Mouse (Mus musculus): Measurements from ENCODE around the gene Prr14l. TPM values are rescaled to one million over a fixed set of nuclear protein-coding genes. Genes with fewer than 3 reads are reported as not detected.
A peak's percentile ranks its signal among the peaks of the same experiment; 100 is the strongest.
"Not testable (repeated sequence)": the region's sequence is repeated elsewhere in the genome, so short reads cannot be mapped to it uniquely, and the experiment has no call there.

Prr14l gene
- 10 to 100 TPM; 53.9 to 55.0 TPM for total RNA-seq (2021)

GRCm38 (mm10) chr5:32853731-32854507 lies at the start of gene Prr14l:
Gene Prr14l, minus strand, starts transcription at chr5:32854256.
- peak; percentile 100 for DNase-seq (ENCODE audit: extremely low spot score in 1 of 2, low spot score in 1 of 2)

- no peak for DNase-seq (ENCODE audit: extremely low spot score in 1 of 2, low spot score in 1 of 2)
Measured at GRCm38 (mm10) chr5:32886739-32887138, 32.7 kb upstream of the Prr14l start.

DNA sequence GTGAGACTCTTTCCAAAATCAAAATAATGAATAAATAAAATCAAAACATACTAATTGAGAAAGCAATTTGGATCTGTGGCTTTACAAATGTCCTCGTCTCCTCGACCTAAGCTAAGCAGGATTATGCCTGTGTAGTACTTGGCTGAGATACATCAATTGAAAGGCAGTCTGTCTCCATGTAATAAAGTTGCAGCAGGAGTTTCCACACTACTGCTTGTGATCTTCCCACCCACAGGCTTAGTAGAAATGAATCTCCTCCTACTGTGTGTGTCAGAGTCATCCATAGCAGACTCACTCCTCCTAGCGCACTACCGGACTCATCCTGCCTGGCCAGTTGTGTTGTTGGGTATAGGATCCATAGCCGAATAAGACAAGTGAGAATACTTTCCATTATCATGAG lies 18.3 kb upstream of the Prr14l start:
- no peak for DNase-seq (ENCODE audit: extremely low spot score in 1 of 2, low spot score in 1 of 2)

DNA sequence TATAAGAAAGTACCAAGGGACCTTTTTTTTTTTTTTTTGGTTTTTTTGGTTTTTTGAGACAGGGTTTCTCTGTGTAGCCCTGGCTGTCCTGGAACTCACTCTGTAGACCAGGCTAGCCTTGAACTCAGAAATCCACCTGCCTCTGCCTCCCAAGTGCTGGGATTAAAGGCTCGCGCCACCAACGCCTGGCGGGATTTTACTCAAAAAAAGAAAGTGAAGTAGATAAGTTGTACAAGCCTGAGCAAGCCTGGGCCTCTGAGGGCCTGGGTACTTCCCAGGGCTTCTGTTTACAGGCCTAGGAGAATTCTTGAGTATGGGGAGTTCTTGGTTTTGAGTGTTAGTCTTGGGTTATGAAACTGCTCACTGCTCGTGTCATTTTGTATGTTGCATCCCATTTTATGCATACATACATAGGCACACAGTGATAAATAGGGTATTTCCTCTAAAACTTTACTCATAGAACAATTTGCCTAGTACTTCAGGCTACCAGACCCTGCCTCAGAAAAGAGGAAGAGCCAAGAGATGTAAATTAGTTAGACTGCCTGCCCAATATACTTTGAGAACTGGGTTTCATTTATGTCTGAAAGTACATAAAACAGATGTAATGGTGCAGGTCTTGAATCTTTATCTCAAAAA lies 15.5 kb upstream of the Prr14l start:
- no peak for DNase-seq (ENCODE audit: extremely low spot score in 1 of 2, low spot score in 1 of 2)

DNA sequence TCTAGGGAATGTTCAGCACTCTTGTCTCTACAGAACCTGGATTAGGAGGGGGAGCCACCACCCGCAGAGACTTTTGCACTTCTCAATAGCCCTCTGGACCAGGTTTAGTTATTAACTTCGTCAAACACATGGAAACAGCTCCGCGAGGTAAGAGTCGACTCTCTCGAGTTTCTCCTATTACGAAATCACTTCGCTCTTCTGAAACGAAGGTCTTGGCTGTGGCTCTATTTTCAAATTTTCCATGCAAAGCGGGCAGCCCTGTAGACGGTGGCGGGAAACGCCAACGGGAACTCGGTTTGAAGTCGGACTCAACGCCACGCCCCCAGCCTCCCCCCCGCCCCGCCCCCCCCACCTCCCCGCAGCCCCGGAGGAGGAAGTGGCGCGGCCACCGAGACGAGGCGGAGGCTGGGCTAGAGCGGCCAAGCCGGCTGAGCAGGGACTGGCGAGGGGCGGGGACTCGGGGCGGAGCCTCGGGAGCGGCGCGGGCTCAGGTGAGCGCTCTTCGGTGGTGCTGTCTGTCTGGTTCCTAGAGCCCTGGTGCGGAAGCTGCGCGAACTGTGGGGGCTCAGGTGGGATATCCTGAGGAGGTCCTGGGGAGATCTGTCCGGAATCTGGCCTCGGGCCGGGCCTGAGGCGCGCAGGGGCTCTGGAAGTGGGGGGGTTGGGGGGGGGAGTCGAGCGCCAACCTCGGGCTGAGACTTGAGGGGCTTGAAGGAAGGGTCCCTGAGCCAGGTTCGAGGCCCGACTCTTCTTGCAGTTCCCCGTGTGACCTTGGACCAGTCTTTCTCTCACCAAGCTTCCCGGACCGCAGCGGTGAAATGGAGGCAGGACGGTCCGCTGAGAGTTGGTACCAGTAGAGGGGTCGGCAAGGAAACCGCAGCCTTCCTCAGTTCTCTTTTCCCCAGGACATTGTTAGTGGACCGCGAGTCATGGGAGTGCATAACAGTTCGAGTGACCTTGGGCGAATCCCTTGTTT lies 9.5 kb upstream of the Prr14l start, which contains the start of gene Depdc5:
TSS of gene Depdc5 (plus strand) at position 449 of the 976 bp plus-strand sequence.
- DNase-seq (ENCODE audit: extremely low spot score in 1 of 2, low spot score in 1 of 2), result peak; percentile 71 to 83

DNA sequence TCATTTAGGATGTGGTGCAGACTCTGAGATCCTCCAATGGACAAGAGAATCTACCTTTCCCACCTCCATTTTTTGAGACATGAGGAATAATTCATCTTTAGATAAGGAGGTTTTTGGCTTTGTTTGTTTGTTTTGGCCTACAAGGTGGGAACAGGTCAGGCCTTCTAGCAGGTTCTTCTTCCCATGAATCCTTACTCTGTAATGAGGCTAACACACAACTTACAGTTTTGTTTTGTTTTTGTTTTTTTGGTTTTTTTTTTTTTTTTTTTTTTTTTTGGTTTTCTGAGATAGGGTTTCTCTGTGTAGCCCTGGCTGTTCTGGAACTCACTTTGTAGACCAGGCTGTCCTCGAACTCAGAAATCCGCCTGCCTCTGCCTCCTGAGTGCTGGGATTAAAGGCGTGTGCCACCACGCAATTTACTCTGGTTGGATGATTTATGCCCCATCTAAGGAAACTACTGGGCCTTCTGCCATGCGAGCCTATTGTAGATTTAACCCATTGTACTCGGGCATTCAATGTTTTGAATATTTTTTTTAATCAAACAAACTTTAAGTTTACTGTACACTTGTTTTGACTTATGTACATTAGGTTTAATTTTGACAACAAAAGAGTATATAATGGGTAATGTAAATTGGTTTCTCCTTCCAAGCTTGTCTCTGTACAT lies 8.5 kb upstream of the Prr14l start:
- no peak for DNase-seq (ENCODE audit: extremely low spot score in 1 of 2, low spot score in 1 of 2)

GRCm38 (mm10) chr5:32861082-32861481 lies 7.0 kb upstream of the Prr14l start:
- no peak for DNase-seq (ENCODE audit: extremely low spot score in 1 of 2, low spot score in 1 of 2)

GRCm38 (mm10) chr5:32857781-32858220 lies 3.7 kb upstream of the Prr14l start:
- peak in 1 of 2 experiments; percentile 29 for DNase-seq (ENCODE audit: extremely low spot score in 1 of 2, low spot score in 1 of 2)

GRCm38 (mm10) chr5:32855274-32855673 lies 1.2 kb upstream of the Prr14l start:
- not testable (repeated sequence) for DNase-seq (ENCODE audit: extremely low spot score in 1 of 2, low spot score in 1 of 2)

DNA sequence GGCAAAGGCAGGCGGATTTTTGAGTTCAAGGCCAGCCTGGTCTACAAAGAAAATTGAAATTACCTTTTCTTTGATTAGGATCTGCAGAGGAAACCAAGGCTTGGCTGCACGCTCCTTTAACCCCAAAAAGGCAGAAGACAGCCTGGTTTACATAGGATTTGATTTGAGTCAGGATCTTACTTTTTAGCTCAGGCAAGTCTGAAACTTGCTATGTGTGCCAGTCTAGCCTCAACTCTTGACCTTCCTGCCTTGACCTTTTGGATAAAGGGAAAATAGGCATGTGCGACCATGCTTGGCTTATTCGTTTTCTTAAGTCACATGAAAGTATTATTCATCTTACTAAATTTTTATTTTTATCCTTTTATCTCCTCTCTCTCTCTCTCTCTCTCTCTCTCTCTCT lies 762 bp upstream of the Prr14l start:
- DNase-seq (ENCODE audit: extremely low spot score in 1 of 2, low spot score in 1 of 2), result no peak

DNA sequence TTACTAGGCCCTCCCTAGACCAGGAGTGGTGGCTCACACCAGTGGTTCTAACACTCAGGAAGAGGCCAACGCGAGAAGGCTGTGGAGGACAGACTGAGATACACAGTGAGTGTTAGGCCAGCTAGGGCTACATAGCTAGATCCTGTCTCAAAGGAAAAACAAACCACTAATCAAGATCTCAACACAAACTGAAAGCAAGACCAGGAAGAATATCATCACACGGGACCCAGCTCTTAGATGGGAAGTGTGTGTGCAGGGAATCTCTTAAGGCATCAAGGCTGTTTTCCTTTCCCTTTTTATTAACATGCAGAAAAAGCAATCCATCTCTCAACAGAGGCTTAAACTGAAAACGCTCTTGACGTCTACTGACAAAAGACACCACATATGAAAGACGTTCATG lies 2.0 kb downstream of the Prr14l start:
- DNase-seq (ENCODE audit: extremely low spot score in 1 of 2, low spot score in 1 of 2), result no peak

GRCm38 (mm10) chr5:32849580-32849979 lies 4.5 kb downstream of the Prr14l start:
- DNase-seq (ENCODE audit: extremely low spot score in 1 of 2, low spot score in 1 of 2), result not testable (repeated sequence)

- DNase-seq (ENCODE audit: extremely low spot score in 1 of 2, low spot score in 1 of 2), result no peak
Measured at GRCm38 (mm10) chr5:32849178-32849577, 4.9 kb downstream of the Prr14l start.

- no peak for DNase-seq (ENCODE audit: extremely low spot score in 1 of 2, low spot score in 1 of 2)
Measured at GRCm38 (mm10) chr5:32840029-32840428, 14.0 kb downstream of the Prr14l start.

DNA sequence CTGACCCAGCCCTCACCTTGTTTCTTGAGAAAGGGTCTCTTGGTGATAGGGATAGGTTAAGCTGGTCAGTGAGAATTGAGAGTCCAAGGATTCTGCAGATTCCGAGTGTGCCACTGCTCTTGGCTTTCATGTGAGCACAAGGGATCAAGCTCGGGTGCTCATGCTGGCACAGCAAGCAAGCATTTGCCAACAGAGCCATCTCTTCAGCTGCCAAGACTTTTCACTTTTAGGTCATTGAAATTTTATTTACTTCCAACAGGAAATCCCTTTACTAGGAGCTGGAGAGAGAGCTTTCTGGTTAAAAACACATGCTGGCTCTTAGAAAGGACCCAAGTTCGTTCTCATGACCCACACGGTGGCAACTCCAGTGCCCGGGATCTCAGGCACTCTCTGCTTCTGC lies 17.1 kb downstream of the Prr14l start:
- DNase-seq (ENCODE audit: extremely low spot score in 1 of 2, low spot score in 1 of 2), result no peak

- no peak for DNase-seq (ENCODE audit: extremely low spot score in 1 of 2, low spot score in 1 of 2)
Measured at GRCm38 (mm10) chr5:32834497-32834896, 19.6 kb downstream of the Prr14l start.

DNA sequence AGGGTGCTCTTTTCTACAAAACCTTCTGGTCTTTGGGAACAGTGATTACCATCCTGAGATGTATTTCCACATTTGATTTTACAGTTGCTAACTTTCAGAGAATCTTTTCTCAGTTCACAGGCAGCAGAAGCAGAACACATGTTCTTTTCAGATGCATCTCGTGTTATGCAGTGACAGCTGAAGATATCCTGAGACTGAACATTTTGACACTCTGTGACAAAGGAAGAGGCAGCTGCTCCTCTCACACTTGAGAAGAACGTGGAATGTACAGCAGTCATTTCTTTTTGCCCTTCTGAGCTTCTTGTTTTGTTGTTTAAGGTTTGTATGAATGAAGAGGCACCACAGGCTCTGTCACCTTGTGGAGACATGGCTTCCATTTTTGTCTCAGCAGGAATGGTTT lies 24.0 kb downstream of the Prr14l start:
- DNase-seq (ENCODE audit: extremely low spot score in 1 of 2, low spot score in 1 of 2), result no peak

- not testable (repeated sequence) for DNase-seq (ENCODE audit: extremely low spot score in 1 of 2, low spot score in 1 of 2)
Measured at GRCm38 (mm10) chr5:32828766-32829165, 25.3 kb downstream of the Prr14l start.

GRCm38 (mm10) chr5:32827009-32827408 lies 27.0 kb downstream of the Prr14l start, which contains the start of gene Gm20671:
Gene Gm20671, minus strand, starts transcription at chr5:32827109.
- no peak for DNase-seq (ENCODE audit: extremely low spot score in 1 of 2, low spot score in 1 of 2)

GRCm38 (mm10) chr5:32820471-32820870 lies 33.6 kb downstream of the Prr14l start:
- peak; percentile 21 to 24 for DNase-seq (ENCODE audit: extremely low spot score in 1 of 2, low spot score in 1 of 2)

All from layer of hippocampus, postnatal 25 days (tissue).